Mouse (Mus musculus) E14TG2a.4 (cell line): ENCODE data around the gene Sema5b.

Experiments
- CTCF ChIP-seq: conservative IDR thresholded peaks from 2 replicates; pipeline ENCODE4 v1.5.1; 2014; ENCODE audit warnings: low read length
- NANOG ChIP-seq: IDR thresholded peaks from 2 replicates; pipeline ENCODE4 v1.6.1; 2014; ENCODE audit warnings: borderline replicate concordance, low read length, mixed read lengths
- POU5F1 ChIP-seq: IDR thresholded peaks from 2 replicates; pipeline ENCODE4 v1.6.1; 2014; ENCODE audit warnings: low read length, borderline replicate concordance

DNA sequence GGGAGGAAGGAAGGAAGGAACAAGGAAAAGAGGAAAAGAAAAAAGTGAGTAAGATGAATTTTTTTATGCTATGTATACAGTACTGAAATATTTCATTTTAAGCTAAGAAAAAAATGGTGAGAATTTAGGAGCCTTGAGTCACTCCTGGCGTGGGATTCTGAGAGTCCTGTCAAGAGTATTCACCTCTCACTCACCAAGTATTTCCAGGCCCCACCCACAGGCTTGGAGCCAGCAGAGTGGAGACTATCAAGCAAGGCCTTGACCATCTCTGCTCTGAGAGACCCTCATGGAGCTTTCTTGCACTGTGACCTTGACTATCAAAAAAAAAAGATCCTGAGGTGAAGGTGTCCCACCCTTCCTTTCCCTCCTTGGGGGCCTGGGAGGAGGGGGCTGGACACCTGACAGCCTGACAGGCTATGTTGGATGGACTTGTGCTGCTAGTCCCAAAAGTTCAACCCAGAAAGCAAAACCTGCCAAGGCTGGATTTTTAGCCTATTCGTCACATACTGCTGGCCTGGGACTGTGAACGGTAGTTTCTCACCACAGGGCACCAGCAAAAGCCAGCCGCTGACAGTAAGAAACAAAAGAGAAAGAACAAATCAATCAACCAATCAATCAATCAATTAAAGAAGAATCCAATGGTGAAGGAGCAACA lies 39.7 kb upstream of the Sema5b start:
- TF ChIP-seq CTCF, result no peak
- peak; percentile 22; the same call in 1 of the 2 replicates for TF ChIP-seq NANOG
- no peak for TF ChIP-seq POU5F1
